Mouse (Mus musculus): ENCODE data around the gene Rnf43.

DNA sequence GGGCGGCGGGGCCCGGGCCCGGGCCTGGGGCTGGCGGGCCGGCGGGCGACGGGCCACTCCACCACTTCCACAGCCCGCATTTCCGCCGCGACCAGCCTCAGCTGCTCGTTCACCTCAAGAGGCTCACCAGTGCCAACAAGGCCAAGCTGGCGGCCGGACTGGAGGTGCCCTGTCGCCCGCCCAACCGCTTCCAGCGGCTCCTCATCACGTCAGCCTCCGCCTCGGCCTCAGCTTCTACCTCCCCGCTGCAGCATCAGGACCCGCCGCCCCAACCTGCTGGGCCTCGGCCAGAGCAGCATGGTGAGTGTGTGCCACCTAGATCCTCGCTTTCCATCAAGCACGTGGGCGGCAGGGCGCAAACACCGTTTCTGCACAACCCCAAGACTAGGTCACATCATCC lies 44.9 kb upstream of the Rnf43 start:
- TF ChIP-seq TAL1 (IDR thresholded peaks at IDR 0.05; ENCODE audit: low read length): no peak
- no peak for TF ChIP-seq GATA1 (IDR thresholded peaks at IDR 0.05; ENCODE audit: low read length)
